Mouse (Mus musculus) liver, adult 2 months (tissue): ENCODE measurements around the gene Abcc10.

Experiments
- CTCF ChIP-seq: fragments of 200-500 bp; IDR thresholded peaks from 2 replicates; pipeline ENCODE4 v1.5.1; 2011; ENCODE audit warnings: low read depth, low read length, control low read depth
- POLR2A ChIP-seq: fragments of 200-500 bp; IDR thresholded peaks from 2 replicates; pipeline ENCODE4 v1.6.1; 2011; ENCODE audit warnings: low read length, control low read depth; ENCODE audit not compliant: insufficient read depth; ENCODE audit errors: extremely low read depth

GRCm38 (mm10) chr17:46287678-46288095 lies 40.5 kb downstream of the Abcc10 start:
- TF ChIP-seq POLR2A: no peak
- TF ChIP-seq CTCF: no peak
